ENCODE assay signal across 8 mouse cellular contexts in genomic region chr2:30474776-30475175, GRCm38 (mm10). TPM values are rescaled to one million over a fixed set of nuclear protein-coding genes. Genes with fewer than 3 reads are reported as not detected.
A peak's percentile ranks its signal among the peaks of the same experiment; 100 is the strongest.
DNase-seq lines count a peak whose midpoint lies in the region; ATAC-seq and TF ChIP-seq lines count a peak whose summit lies in the region.

No protein-coding gene starts in this region.

- no peaks in the 10 kb centered on the region for H3K36me3 ChIP-seq in lung, embryonic 14.5 days (ENCODE audit: insufficient read depth)
- H3K36me3 ChIP-seq in forebrain, embryonic 13.5 days (ENCODE audit: poor library complexity, severe bottlenecking) = no peaks in the 10 kb centered on the region
- no peaks in the 10 kb centered on the region for H3K36me3 ChIP-seq in limb, embryonic 14.5 days (ENCODE audit: control insufficient read depth, insufficient read depth, low read length)
- no peaks in the 10 kb centered on the region for H3K36me3 ChIP-seq in stomach, embryonic 14.5 days (ENCODE audit: control insufficient read depth, insufficient read depth, low read length)

- peak overlapping the region; percentile 96 for H3K4me3 ChIP-seq in lung, embryonic 14.5 days (ENCODE audit: low read depth, low read length)
- peak overlapping the region; percentile 85 for H3K4me3 ChIP-seq in forebrain, embryonic 13.5 days
- H3K4me3 ChIP-seq in limb, embryonic 14.5 days (replicated peaks; ENCODE audit: low read length) = peak overlapping the region; percentile 96
- peak overlapping the region; percentile 98 for H3K4me3 ChIP-seq in stomach, embryonic 14.5 days (ENCODE audit: low read depth, low read length)

- peaks cover 11% of the 10 kb centered on the region for H3K4me1 ChIP-seq in lung, embryonic 14.5 days (ENCODE audit: insufficient read depth)
- H3K4me1 ChIP-seq in forebrain, embryonic 13.5 days = peaks cover 28% of the 10 kb centered on the region
- H3K4me1 ChIP-seq in limb, embryonic 14.5 days (ENCODE audit: control insufficient read depth, insufficient read depth, low read length) = peaks cover 14% of the 10 kb centered on the region
- peaks cover 17% of the 10 kb centered on the region for H3K4me1 ChIP-seq in stomach, embryonic 14.5 days (ENCODE audit: control insufficient read depth, insufficient read depth, low read length)

- peak overlapping the region; percentile 99 for H3K4me2 ChIP-seq in lung, embryonic 14.5 days
- H3K4me2 ChIP-seq in forebrain, embryonic 13.5 days = peak overlapping the region; percentile 97
- peak overlapping the region; percentile 99 for H3K4me2 ChIP-seq in limb, embryonic 14.5 days (replicated peaks; ENCODE audit: low read depth, low read length, severe bottlenecking)
- peak overlapping the region; percentile 98 for H3K4me2 ChIP-seq in stomach, embryonic 14.5 days (replicated peaks; ENCODE audit: low read depth, low read length)

- peak overlapping the region; percentile 78 for H3K27ac ChIP-seq in lung, embryonic 14.5 days (ENCODE audit: low read depth)
- H3K27ac ChIP-seq in forebrain, embryonic 13.5 days = no peak overlapping the region
- H3K27ac ChIP-seq in limb, embryonic 14.5 days (replicated peaks; ENCODE audit: low read depth, low read length) = no peak overlapping the region
- H3K27ac ChIP-seq in stomach, embryonic 14.5 days (ENCODE audit: low read length) = 0 out of 2 replicates have a peak overlapping the region, but pooled peaks have one; percentile 97

- ATAC-seq in lung, embryonic 14.5 days (ENCODE audit: insufficient read depth) = no peak
- ATAC-seq in forebrain, embryonic 13.5 days = no peak
- no peak for ATAC-seq in limb, embryonic 14.5 days (ENCODE audit: low FRiP score, low read depth)
- no peak for ATAC-seq in stomach, embryonic 14.5 days (ENCODE audit: insufficient number of reproducible peaks, insufficient read depth, low FRiP score, low read depth)

- H3K9me3 ChIP-seq in lung, embryonic 14.5 days (ENCODE audit: low read depth, low read length) = no peaks in the 10 kb centered on the region
- no peaks in the 10 kb centered on the region for H3K9me3 ChIP-seq in forebrain, embryonic 13.5 days (replicated peaks)
- H3K9me3 ChIP-seq in limb, embryonic 14.5 days (ENCODE audit: control insufficient read depth, low read length) = no peaks in the 10 kb centered on the region
- no peaks in the 10 kb centered on the region for H3K9me3 ChIP-seq in stomach, embryonic 14.5 days (ENCODE audit: control insufficient read depth, low read depth, low read length)

- TF ChIP-seq CTCF in lung, embryonic 14.5 days (IDR thresholded peaks at IDR 0.05; ENCODE audit: low read depth) = no peak

- no peak for DNase-seq in lung, embryonic 14.5 days
- DNase-seq in lung, adult 18-20 months = no peak
- no peak for DNase-seq in limb, embryonic 14.5 days (ENCODE audit: low spot score)
- no peak for DNase-seq in left cerebral cortex, postnatal 10 days (ENCODE audit: extremely low spot score in 1 of 2, low spot score in 2 of 2)
- no peak for DNase-seq in urinary bladder, postnatal 14 days (ENCODE audit: low spot score)
- DNase-seq in gastrocnemius, adult 18-20 months (ENCODE audit: low spot score) = no peak

- no peaks in the 10 kb centered on the region for H3K27me3 ChIP-seq in lung, embryonic 14.5 days (ENCODE audit: insufficient read depth, low read length)
- no peaks in the 10 kb centered on the region; the same call in 1 of the 2 replicates for H3K27me3 ChIP-seq in forebrain, embryonic 13.5 days
- no peaks in the 10 kb centered on the region for H3K27me3 ChIP-seq in limb, embryonic 14.5 days (ENCODE audit: control insufficient read depth, insufficient read depth, low read length)
- H3K27me3 ChIP-seq in stomach, embryonic 14.5 days (ENCODE audit: control insufficient read depth, insufficient read depth, low read length) = no peaks in the 10 kb centered on the region

- 24% methylated on average over 4 of the region's 4 CpGs for WGBS in lung, embryonic 14.5 days
- WGBS in forebrain, embryonic 13.5 days = 27% methylated on average over 4 of the region's 4 CpGs
- 33% methylated on average over 4 of the region's 4 CpGs for WGBS in limb, embryonic 14.5 days
- WGBS in stomach, embryonic 14.5 days = 43% methylated on average over 4 of the region's 4 CpGs

- no peak for TF ChIP-seq POLR2A in limb, embryonic 14.5 days (IDR thresholded peaks at IDR 0.05; ENCODE audit: borderline replicate concordance, extremely low read depth, insufficient read depth, insufficient read length)

- peak overlapping the region; percentile 54 for H3K9ac ChIP-seq in lung, embryonic 14.5 days
- peak overlapping the region; percentile 58 for H3K9ac ChIP-seq in forebrain, embryonic 13.5 days
- H3K9ac ChIP-seq in limb, embryonic 14.5 days (ENCODE audit: low read depth, low read length, severe bottlenecking) = no peak overlapping the region; the same call in 1 of the 2 replicates
- H3K9ac ChIP-seq in stomach, embryonic 14.5 days (replicated peaks; ENCODE audit: low read depth, low read length) = peak overlapping the region; percentile 28

- intact Hi-C loops in left cerebral cortex, postnatal 10 days (cut with DNase I) = loop anchor here (5.0 kb wide), 2 partner anchors 73 to 123 kb away; partner anchors contain the start of gene Cstad

RNA-seq across cellular contexts. Expression of gene Ier5l, which starts 0.8 kb away (rescaled TPM):
- polyA plus RNA-seq in lung, embryonic 14.5 days (2014; fragmentation: Nextera tagmentation; extraction: Ambion mirVana) = 4.7 and 4.9 TPM in 2 replicates
- polyA plus RNA-seq in forebrain, embryonic 13.5 days (2015; fragmentation: Nextera tagmentation; extraction: Ambion mirVana) = 1.7 and 2.6 TPM in 2 replicates
- polyA plus RNA-seq in limb, embryonic 14.5 days (2012; rRNA removed) = 31.0 and 47.8 TPM in 2 replicates
- 3.9 and 7.5 TPM in 2 replicates for polyA plus RNA-seq in limb, embryonic 14.5 days (2014; fragmentation: Nextera tagmentation; extraction: Ambion mirVana)
- 2.8 and 3.1 TPM in 2 replicates for polyA plus RNA-seq in stomach, embryonic 14.5 days (2014; fragmentation: Nextera tagmentation; extraction: Ambion mirVana)
- total RNA-seq in left cerebral cortex, postnatal 10 days (2021) = 1 to 10 TPM; 7.8 to 9.8 TPM
- 1 to 10 TPM; 1.0 to 1.7 TPM for total RNA-seq in gastrocnemius, adult 18-20 months (2021)

RNA-seq across cellular contexts. Expression of gene Ptpa, which starts 58.9 kb away (rescaled TPM):
- polyA plus RNA-seq in lung, embryonic 14.5 days (2014; fragmentation: Nextera tagmentation; extraction: Ambion mirVana) = 85.7 and 95.5 TPM in 2 replicates
- 126 and 141 TPM in 2 replicates for polyA plus RNA-seq in forebrain, embryonic 13.5 days (2015; fragmentation: Nextera tagmentation; extraction: Ambion mirVana)
- polyA plus RNA-seq in limb, embryonic 14.5 days (2012; rRNA removed) = 142 and 168 TPM in 2 replicates
- polyA plus RNA-seq in limb, embryonic 14.5 days (2014; fragmentation: Nextera tagmentation; extraction: Ambion mirVana) = 74.5 and 87.6 TPM in 2 replicates
- 82.6 and 85.4 TPM in 2 replicates for polyA plus RNA-seq in stomach, embryonic 14.5 days (2014; fragmentation: Nextera tagmentation; extraction: Ambion mirVana)
- total RNA-seq in left cerebral cortex, postnatal 10 days (2021) = 100 to 1,000 TPM; 144 to 145 TPM
- 10 to 100 TPM; 62.9 to 65.1 TPM for total RNA-seq in gastrocnemius, adult 18-20 months (2021)

RNA-seq across cellular contexts. Expression of gene Crat, which starts 59.2 kb away (rescaled TPM):
- polyA plus RNA-seq in lung, embryonic 14.5 days (2014; fragmentation: Nextera tagmentation; extraction: Ambion mirVana) = 28.0 and 30.3 TPM in 2 replicates
- polyA plus RNA-seq in forebrain, embryonic 13.5 days (2015; fragmentation: Nextera tagmentation; extraction: Ambion mirVana) = 16.3 and 21.0 TPM in 2 replicates
- polyA plus RNA-seq in limb, embryonic 14.5 days (2012; rRNA removed) = 25.0 and 31.0 TPM in 2 replicates
- 33.4 and 36.1 TPM in 2 replicates for polyA plus RNA-seq in limb, embryonic 14.5 days (2014; fragmentation: Nextera tagmentation; extraction: Ambion mirVana)
- 27.3 and 30.0 TPM in 2 replicates for polyA plus RNA-seq in stomach, embryonic 14.5 days (2014; fragmentation: Nextera tagmentation; extraction: Ambion mirVana)
- total RNA-seq in left cerebral cortex, postnatal 10 days (2021) = 10 to 100 TPM; 39.7 to 40.3 TPM
- total RNA-seq in gastrocnemius, adult 18-20 months (2021) = 100 to 1,000 TPM; 378 to 382 TPM

Comparison
In these comparisons a context has a peak if more than half of its experiments do, and no peak if none do; other contexts are left out.
1. H3K27ac ChIP-seq: peak in lung, embryonic 14.5 days (single experiment) and stomach, embryonic 14.5 days (single experiment); none in forebrain, embryonic 13.5 days (single experiment) and limb, embryonic 14.5 days (single experiment).
2. Peak in every context shown above with its lines, with median percentiles within 50 percentile points of each other: H3K4me2 ChIP-seq and H3K4me3 ChIP-seq.